Mouse (Mus musculus): ENCODE measurements at regions not wholly inside any gene's neighbourhood (a gene's known extent, or its start where the extent isn't known, plus 50 kb on each side); places are given as distances from the start of the nearest gene placed in this dataset.

GRCm38 (mm10) chr12:5443091-5443531 is 67.6 kb upstream of the Klhl29 start:
- Histone ChIP-seq H3K4me3 (ENCODE audit: low read depth, low read length) (no peak overlapping the region), H3K4me1 (replicated peaks; ENCODE audit: control insufficient read depth, insufficient read depth, low read length) (no peaks in the 10 kb centered on the region), H3K4me2 (ENCODE audit: low read depth, low read length, severe bottlenecking) (no peak overlapping the region), H3K27me3 (ENCODE audit: control insufficient read depth, insufficient read depth, low read length) (no peaks in the 10 kb centered on the region), H3K27ac (ENCODE audit: low read depth, low read length) (no peak overlapping the region), H3K36me3 (ENCODE audit: control insufficient read depth, insufficient read depth, low read length) (no peaks in the 10 kb centered on the region), H3K9me3 (ENCODE audit: control insufficient read depth, low read length) (no peaks in the 10 kb centered on the region), H3K9ac (ENCODE audit: low read length) (no peak overlapping the region)
- ATAC-seq (replicated peaks; ENCODE audit: low FRiP score), result no peak
- DNase-seq (ENCODE audit: low spot score), result peak; percentile 38
- WGBS, result 83% methylated on average over 7 of the region's 7 CpGs

GRCm38 (mm10) chr12:5442679-5443078 is 67.2 kb upstream of the Klhl29 start:
- H3K4me3 ChIP-seq (ENCODE audit: low read depth, low read length), result no peak overlapping the region
- no peak overlapping the region for H3K9ac ChIP-seq (ENCODE audit: low read length)
- H3K27me3 ChIP-seq (ENCODE audit: control insufficient read depth, insufficient read depth, low read length), result no peaks in the 10 kb centered on the region
- DNase-seq (ENCODE audit: low spot score) (peak; percentile 23), ATAC-seq (replicated peaks; ENCODE audit: low FRiP score) (no peak)
- no peaks in the 10 kb centered on the region for H3K4me1 ChIP-seq (replicated peaks; ENCODE audit: control insufficient read depth, insufficient read depth, low read length)
- no peaks in the 10 kb centered on the region for H3K9me3 ChIP-seq (ENCODE audit: control insufficient read depth, low read length)
- no peaks in the 10 kb centered on the region for H3K36me3 ChIP-seq (ENCODE audit: control insufficient read depth, insufficient read depth, low read length)
- no peak overlapping the region for H3K4me2 ChIP-seq (ENCODE audit: low read depth, low read length, severe bottlenecking)
- WGBS, result 86% methylated on average over 5 of the region's 5 CpGs
- H3K27ac ChIP-seq (ENCODE audit: low read depth, low read length), result no peak overlapping the region

DNA sequence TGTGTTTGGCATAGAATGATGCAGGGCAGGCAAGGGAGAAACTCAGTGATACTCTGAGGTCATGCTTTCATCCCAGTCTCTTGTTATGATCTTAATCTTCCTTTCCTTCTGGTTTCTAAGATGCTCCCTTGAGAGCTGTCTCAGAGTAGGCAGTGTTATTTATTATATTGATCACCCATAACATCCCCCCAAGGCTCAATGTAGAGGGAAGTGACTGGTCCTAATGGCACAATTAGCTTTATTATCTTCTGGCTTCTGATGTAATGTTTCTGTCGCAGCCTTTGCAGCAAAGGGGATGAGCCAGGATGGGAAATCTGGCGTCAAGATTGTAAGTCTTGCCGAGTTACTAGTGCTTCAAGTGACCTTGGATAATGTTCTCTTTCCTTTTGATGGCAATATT is 65.0 kb upstream of the Klhl29 start:
- Histone ChIP-seq H3K36me3 (ENCODE audit: control insufficient read depth, insufficient read depth, low read length) (no peaks in the 10 kb centered on the region), H3K4me3 (ENCODE audit: low read depth, low read length) (no peak overlapping the region), H3K27ac (ENCODE audit: low read depth, low read length) (no peak overlapping the region), H3K4me1 (replicated peaks; ENCODE audit: control insufficient read depth, insufficient read depth, low read length) (no peaks in the 10 kb centered on the region), H3K4me2 (ENCODE audit: low read depth, low read length, severe bottlenecking) (no peak overlapping the region), H3K9ac (ENCODE audit: low read length) (no peak overlapping the region), H3K27me3 (ENCODE audit: control insufficient read depth, insufficient read depth, low read length) (no peaks in the 10 kb centered on the region), H3K9me3 (ENCODE audit: control insufficient read depth, low read length) (no peaks in the 10 kb centered on the region)
- ATAC-seq (replicated peaks; ENCODE audit: low FRiP score), result no peak
- 86% methylated on average over 3 of the region's 3 CpGs for WGBS
- no peak for DNase-seq (ENCODE audit: low spot score)

- H3K4me3 ChIP-seq (ENCODE audit: low read depth, low read length), result no peak overlapping the region
- H3K36me3 ChIP-seq (ENCODE audit: control insufficient read depth, insufficient read depth, low read length), result no peaks in the 10 kb centered on the region
- no peak for ATAC-seq (replicated peaks; ENCODE audit: low FRiP score)
- no peaks in the 10 kb centered on the region for H3K27me3 ChIP-seq (ENCODE audit: control insufficient read depth, insufficient read depth, low read length)
- no peaks in the 10 kb centered on the region for H3K9me3 ChIP-seq (ENCODE audit: control insufficient read depth, low read length)
- H3K27ac ChIP-seq (ENCODE audit: low read depth, low read length), result no peak overlapping the region
- no peak overlapping the region for H3K4me2 ChIP-seq (ENCODE audit: low read depth, low read length, severe bottlenecking)
- peaks cover 3% of the 10 kb centered on the region; the same call in 1 of the 2 replicates for H3K4me1 ChIP-seq (replicated peaks; ENCODE audit: control insufficient read depth, insufficient read depth, low read length)
- 85% methylated on average over 3 of the region's 3 CpGs for WGBS
- DNase-seq (ENCODE audit: low spot score), result peak; percentile 33
- H3K9ac ChIP-seq (ENCODE audit: low read length), result no peak overlapping the region
These were observed 60.4 kb upstream of the Klhl29 start for GRCm38 (mm10) chr12:5435876-5436275.

DNA sequence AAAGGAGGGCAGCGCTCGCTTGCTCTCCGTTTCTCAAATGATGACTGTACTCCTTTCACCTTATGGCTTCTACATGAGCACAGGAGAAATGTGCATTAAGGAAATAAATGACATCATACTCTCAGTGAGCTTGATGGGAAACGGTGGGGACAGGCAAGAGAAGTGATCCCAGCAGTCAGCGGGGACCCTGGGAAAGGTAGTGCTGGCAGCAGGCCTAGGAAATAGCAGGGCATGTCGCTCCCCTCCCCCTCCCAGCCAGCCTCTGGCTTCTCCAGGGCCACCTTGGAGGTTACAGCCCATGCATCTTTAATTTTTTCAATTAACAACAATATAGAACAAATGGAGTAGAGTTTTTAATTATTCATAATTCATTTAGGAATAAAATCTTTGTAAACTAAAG is 58.6 kb upstream of the Klhl29 start:
- no peak overlapping the region for H3K4me2 ChIP-seq (ENCODE audit: low read depth, low read length, severe bottlenecking)
- ATAC-seq (replicated peaks; ENCODE audit: low FRiP score) (no peak), DNase-seq (ENCODE audit: low spot score) (no peak)
- no peaks in the 10 kb centered on the region for H3K9me3 ChIP-seq (ENCODE audit: control insufficient read depth, low read length)
- no peak overlapping the region for H3K4me3 ChIP-seq (ENCODE audit: low read depth, low read length)
- peaks cover 3% of the 10 kb centered on the region; the same call in 1 of the 2 replicates for H3K4me1 ChIP-seq (replicated peaks; ENCODE audit: control insufficient read depth, insufficient read depth, low read length)
- H3K9ac ChIP-seq (ENCODE audit: low read length), result no peak overlapping the region
- H3K27ac ChIP-seq (ENCODE audit: low read depth, low read length), result no peak overlapping the region
- no peaks in the 10 kb centered on the region for H3K27me3 ChIP-seq (ENCODE audit: control insufficient read depth, insufficient read depth, low read length)
- H3K36me3 ChIP-seq (ENCODE audit: control insufficient read depth, insufficient read depth, low read length), result no peaks in the 10 kb centered on the region
- 62% methylated on average over 6 of the region's 6 CpGs for WGBS

DNA sequence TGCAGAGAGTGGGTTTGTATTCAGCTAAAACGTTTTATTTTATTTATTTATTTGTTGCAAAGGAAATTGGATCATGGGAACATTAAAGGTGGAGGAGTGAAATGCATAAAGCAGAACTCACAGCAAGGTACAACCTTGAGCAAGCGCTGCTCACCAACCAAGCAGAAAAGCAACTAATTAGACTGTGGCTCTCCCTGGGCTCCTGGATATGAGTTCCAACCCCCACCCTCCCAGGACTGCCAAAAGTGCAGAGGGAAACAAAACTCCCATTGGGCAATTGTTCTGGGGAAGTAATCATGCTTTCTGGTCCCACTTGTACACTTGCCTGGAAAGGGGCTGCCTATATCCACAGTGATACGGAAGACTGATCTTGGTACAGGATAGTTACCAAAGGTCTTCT is 57.2 kb upstream of the Klhl29 start:
- DNase-seq (ENCODE audit: low spot score) (no peak), ATAC-seq (replicated peaks; ENCODE audit: low FRiP score) (no peak)
- no peak overlapping the region for H3K9ac ChIP-seq (ENCODE audit: low read length)
- no peak overlapping the region for H3K4me3 ChIP-seq (ENCODE audit: low read depth, low read length)
- 63% methylated on average over 3 of the region's 3 CpGs for WGBS
- no peak overlapping the region for H3K4me2 ChIP-seq (ENCODE audit: low read depth, low read length, severe bottlenecking)
- H3K36me3 ChIP-seq (ENCODE audit: control insufficient read depth, insufficient read depth, low read length), result no peaks in the 10 kb centered on the region
- peaks cover 4% of the 10 kb centered on the region; the same call in 1 of the 2 replicates for H3K4me1 ChIP-seq (replicated peaks; ENCODE audit: control insufficient read depth, insufficient read depth, low read length)
- H3K27ac ChIP-seq (ENCODE audit: low read depth, low read length), result no peak overlapping the region
- H3K9me3 ChIP-seq (ENCODE audit: control insufficient read depth, low read length), result no peaks in the 10 kb centered on the region
- no peaks in the 10 kb centered on the region for H3K27me3 ChIP-seq (ENCODE audit: control insufficient read depth, insufficient read depth, low read length)

GRCm38 (mm10) chr12:5428733-5429132 is 53.3 kb upstream of the Klhl29 start:
- ATAC-seq (replicated peaks; ENCODE audit: low FRiP score) (no peak), DNase-seq (ENCODE audit: low spot score) (no peak)
- H3K9ac ChIP-seq (ENCODE audit: low read length), result no peak overlapping the region
- no peaks in the 10 kb centered on the region for H3K9me3 ChIP-seq (ENCODE audit: control insufficient read depth, low read length)
- H3K4me1 ChIP-seq (replicated peaks; ENCODE audit: control insufficient read depth, insufficient read depth, low read length), result peaks cover 4% of the 10 kb centered on the region; the same call in 1 of the 2 replicates
- no peaks in the 10 kb centered on the region for H3K36me3 ChIP-seq (ENCODE audit: control insufficient read depth, insufficient read depth, low read length)
- no peak overlapping the region for H3K4me2 ChIP-seq (ENCODE audit: low read depth, low read length, severe bottlenecking)
- H3K27ac ChIP-seq (ENCODE audit: low read depth, low read length), result no peak overlapping the region
- H3K27me3 ChIP-seq (ENCODE audit: control insufficient read depth, insufficient read depth, low read length), result no peaks in the 10 kb centered on the region
- no peak overlapping the region for H3K4me3 ChIP-seq (ENCODE audit: low read depth, low read length)
- WGBS, result 75% methylated on average over 3 of the region's 3 CpGs
